Mouse (Mus musculus) liver, adult 2 months (tissue): ENCODE measurements around the gene Olfr125.

Experiments
- CTCF ChIP-seq: fragments of 200-500 bp; IDR thresholded peaks from 2 replicates; pipeline ENCODE4 v1.5.1; 2011; ENCODE audit warnings: low read depth, low read length, control low read depth
- POLR2A ChIP-seq: fragments of 200-500 bp; IDR thresholded peaks from 2 replicates; pipeline ENCODE4 v1.6.1; 2011; ENCODE audit warnings: low read length, control low read depth; ENCODE audit not compliant: insufficient read depth; ENCODE audit errors: extremely low read depth

GRCm38 (mm10) chr17:37832649-37833048, at the start of gene Olfr125:
- TF ChIP-seq CTCF, result no peak
- no peak for TF ChIP-seq POLR2A
